Mouse (Mus musculus) T-helper 2 cell (primary cell): ENCODE measurements around the gene Trap1.
"Not testable (repeated sequence)": the region's sequence is repeated elsewhere in the genome, so short reads cannot be mapped to it uniquely, and the experiment has no call there.

Experiments used
- in situ Hi-C: fragments of 300-600 bp; cut with MboI, MseI; formaldehyde crosslinking; loops from one replicate; pipeline ENCODE4 v1.15.1; 2025; ENCODE audit warnings: high pct_unique_total_duplicates

The Trap1 gene

DNA sequence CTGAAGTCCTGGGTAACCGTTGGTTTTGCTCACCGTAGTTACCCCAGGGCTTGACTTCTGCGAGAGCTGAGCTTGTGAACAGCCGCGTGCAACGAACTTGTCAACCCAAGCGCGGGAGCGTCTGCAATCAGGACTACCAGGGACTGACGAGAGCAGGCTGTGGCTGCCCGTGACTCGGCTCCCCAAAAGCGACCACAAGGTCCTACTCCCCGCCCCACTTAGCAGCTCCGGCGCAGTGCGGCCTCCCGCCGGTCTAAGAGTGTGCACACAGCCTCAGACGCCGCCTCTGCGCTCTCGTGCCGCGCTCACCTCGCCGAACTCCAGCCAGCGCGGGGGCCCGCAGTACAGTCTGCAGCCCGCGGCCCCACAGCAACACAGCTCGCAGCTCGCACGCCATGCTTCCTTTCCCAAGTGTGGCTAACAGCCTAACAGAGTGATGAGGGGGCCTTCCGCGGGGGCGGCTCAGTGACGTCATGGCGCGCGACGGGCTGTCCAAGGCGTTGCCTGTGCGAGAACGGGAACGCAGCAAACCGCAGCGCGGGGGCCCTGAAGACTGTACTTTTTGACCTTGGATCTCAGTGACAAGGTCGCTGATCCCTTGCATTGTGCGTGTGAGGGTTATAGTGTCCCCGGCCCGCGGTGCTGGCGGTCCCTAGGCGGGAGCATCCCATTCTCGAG lies at the start of gene Trap1:
Trap1 (minus strand) TSS at position 444 of the 678 bp plus-strand sequence.
- in situ Hi-C loops = no loop called here

DNA sequence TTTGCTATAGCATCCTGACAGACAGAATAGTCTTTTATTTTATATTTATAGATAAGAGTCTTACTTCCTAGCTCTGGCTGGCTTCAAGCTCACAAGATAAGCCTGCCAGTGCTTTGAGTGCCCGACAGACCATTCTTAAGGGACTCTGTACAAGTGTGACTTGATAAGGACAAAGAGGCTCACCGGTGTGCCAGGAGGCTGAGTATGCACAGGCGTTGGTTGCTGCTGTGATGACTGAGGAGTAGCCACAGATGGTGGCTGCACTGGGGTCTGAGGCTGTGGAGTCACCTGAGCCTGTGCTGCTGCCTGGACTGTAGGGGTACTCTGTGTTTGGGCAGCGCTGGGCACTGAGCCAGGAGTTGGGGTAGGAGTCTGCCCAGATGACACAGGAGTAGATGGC lies 39.4 kb upstream of the Trap1 start:
- in situ Hi-C loops = loop anchor here (25.0 kb wide), 1 partner anchor 820 kb away; the partner anchor contains the start of gene Nudt16l1

DNA sequence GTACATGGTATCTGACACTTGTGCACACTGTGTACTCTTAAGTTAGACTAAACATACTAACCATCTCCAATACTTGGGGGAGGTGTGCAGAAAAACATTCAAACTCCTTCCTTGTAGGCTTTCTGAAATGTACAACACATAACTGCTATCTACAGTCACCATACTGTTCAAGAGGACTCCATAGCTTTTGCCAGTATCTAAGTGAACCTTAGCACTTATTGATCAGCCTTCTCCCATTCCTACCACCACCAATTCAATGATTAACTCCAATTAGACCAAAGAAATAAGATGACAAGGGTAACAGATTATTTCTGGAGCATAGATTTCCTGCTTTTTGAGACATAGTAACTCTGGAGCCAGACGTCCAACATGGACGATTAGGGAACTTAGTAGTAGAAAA lies 22.7 kb upstream of the Trap1 start:
- in situ Hi-C loops = loop anchor here (25.0 kb wide), 1 partner anchor 837 kb away; the partner anchor contains the start of gene Nudt16l1

DNA sequence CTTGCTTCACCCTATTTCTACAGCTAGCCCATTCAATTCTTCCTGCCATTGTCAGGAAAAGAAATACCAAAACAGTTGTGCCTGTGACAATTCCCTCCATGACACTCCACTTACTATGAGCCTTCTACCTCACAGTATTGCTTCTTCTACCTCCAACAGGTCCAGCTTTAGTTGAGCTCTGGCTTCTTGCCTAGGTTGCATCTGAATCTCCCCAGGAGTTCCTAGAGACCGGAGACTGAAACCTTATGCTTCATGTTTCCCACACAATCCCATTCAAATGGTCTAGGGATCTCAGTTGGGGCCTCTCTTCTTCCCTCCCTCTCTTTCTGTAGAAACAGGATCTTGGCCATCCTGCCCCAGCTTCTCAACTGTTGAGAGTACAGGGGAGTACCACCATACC lies 19.9 kb upstream of the Trap1 start:
- in situ Hi-C loops = no loop called here

DNA sequence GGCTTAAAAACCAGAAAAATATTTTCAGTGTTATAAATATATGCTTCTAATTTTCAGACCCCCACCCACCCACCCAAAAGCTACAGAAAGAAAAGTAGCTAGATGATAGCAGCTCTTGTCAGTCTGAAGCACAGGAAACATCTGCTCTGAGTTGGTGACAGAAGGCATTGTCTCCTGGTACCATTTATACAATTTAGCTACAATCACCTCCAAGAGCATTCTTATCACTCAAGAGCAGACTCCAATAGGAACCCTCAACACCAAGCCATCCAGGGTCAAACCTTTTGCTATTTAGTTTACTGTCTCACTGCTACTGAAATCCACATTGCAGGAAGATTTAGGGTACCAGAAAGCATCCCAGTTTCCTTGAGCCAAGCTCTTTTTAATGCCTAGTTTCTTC lies 19.3 kb upstream of the Trap1 start:
- in situ Hi-C loops = no loop called here

DNA sequence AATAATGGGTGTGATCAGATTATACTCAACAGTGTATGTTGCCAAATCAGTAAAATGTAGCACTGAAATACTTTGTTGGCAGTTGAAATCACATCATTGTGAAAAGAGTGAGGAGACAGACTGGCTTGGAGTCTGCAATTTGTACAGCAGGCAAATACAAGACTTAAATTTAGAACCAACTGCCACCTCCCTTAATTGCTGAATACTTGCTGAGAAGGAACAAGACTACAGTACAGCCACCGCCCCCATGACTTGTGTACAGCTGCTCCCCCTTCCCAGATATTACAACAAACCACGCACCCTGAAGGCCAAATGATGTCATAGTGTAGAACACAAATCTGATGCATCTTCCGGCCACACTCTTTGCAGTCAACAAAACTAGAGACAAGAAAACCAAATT lies 18.5 kb upstream of the Trap1 start:
- in situ Hi-C loops = no loop called here

DNA sequence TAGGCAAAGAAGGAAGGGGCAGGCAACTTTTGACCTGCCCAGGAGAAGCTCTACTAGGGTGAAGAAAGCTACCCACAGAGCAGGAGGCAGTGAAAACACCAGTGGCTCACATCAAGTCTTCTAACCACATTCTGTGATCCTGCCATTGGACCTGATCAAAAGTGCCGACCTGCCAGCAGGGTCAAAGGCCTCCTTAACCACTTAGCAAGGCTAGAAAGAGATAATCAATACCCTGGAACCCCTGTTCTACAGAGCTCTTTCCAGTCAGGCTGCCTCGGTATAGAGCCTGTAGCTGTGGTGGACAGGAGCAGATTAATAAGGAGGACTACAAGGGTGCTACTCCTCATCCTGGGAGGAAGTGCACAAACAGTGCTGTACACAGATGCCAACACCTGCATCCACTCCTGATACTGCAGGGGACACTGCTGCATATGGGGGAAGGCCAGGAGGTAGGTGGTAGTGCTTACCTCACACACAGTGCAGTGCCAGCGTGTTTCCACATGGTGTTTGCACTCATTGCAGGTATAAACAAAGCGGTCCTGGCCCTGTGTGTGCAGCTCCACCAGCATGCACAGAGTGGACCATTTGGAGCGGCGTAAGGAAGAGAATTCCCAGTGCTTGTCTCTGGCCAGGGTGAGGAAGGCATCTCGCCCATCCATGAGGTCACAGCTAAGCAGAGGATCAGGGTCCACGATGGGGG lies 9.7 kb upstream of the Trap1 start:
- in situ Hi-C loops = no loop called here

DNA sequence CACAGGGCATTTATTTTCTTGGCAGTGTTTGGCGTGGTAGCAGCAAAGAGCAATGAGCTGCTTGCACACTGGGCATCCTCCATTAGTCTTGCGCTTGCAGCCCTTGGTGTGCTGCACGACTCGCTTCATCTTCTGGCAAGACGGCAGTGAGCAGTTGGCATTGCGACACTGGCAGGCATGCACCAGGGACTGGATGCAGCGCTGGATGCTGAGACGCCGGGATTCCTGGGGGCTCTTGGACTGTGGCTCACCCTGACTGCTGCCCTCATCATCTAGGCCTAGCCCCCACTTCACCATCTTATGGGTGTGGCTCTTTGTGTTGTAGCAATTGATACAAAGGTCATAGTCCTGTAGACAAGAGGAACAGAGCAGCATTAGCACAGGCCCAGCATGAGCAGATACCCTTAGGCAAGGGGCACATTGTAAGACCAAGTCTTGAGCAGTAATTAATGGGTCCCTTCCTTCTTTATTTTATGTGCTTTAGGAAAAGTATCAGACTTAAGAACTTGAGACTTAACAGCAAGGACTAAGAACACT lies 8.3 kb upstream of the Trap1 start:
- in situ Hi-C loops = no loop called here

DNA sequence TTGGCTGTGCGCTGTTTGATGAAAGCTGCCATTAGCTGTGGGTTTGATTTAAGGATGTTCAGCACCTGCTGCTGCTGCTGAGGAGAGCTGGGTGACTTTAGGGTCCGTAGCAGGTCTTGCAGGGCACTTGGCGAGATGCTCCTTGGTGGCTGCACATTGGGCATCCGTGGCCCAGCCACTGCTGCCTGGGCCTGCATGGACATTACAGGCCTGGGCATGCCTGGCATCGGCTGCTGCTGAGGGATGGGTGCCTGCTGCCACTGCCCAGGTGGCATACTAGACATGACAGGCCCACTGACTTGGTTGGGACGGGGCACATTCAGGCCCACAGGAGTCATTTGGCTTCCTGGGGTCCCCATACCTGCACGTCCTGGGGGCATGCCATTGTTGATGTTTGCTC lies 7.4 kb upstream of the Trap1 start:
- in situ Hi-C loops = no loop called here

DNA sequence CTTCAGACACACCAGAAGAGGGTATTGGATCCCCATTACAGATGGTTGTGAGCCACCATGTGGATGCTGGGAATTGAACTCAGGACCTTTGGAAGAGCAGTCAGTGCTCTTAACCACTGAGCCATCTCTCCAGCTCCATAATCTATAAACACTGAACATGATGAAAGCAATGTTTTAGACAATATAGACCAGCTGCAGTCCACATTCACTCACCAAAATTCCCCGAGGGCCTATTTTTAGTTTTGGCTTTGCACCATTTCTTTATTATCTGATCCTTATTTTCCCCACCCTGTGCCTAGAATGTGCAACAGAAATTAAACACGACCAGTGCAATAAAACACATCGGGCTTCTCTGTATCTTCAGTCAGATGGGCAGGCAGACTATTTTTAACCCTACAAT lies 2.8 kb upstream of the Trap1 start:
- in situ Hi-C loops = not testable (repeated sequence)

DNA sequence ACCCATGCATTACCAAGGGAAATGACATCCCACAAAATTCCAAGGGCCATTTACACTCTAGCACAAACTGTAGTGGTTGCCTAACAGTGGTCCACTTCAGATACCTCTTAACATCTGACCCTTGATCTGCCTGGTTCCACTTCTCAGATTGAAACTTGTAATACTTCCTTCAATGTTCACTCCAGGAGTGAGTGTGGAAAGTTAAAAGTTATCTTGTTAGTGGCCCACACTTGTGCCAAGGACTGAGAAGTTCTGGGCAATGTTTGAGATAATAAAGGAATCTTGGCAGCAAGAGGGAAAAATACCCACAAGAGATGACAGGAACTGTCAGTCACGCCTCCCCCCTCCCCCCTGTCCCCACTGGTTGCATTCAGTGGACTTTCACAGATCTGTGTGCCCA lies 2.0 kb upstream of the Trap1 start:
- in situ Hi-C loops = no loop called here

DNA sequence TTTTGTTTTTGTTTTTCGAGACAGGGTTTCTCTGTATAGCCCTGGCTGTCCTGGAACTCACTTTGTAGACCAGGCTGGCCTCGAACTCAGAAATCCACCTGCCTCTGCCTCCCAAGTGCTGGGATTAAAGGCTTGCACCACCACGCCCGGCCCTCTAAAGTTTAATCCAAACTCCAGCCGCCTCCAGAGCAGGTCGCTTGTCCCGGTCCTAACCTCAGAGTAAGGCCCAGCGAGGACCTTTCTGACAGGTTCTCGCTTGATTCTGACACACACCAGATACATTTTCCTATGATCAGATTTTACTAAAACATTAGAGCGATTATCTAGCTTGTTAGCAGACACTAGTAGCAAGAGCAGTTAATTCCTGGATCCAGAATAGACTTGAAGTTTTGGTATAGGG lies 675 bp upstream of the Trap1 start:
- in situ Hi-C loops = not testable (repeated sequence)

DNA sequence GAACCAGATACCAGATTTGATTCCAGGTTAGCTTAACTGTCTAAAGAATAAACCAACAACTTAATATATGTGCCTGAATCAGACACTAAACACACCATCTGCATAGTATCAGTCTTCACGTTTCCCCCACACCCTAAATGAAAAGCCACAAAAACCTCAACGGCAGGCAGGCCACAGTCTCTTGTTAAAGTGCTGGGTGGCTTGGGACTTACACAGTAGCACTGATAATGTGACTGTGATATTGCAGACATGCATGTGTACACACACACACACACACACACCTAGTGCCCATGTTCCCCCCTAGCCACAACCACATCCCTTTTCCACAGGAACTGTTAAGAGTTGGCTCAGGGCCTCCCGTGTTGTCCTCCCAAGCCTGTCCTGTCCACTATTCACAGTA lies 2.8 kb downstream of the Trap1 start:
- in situ Hi-C loops = no loop called here

DNA sequence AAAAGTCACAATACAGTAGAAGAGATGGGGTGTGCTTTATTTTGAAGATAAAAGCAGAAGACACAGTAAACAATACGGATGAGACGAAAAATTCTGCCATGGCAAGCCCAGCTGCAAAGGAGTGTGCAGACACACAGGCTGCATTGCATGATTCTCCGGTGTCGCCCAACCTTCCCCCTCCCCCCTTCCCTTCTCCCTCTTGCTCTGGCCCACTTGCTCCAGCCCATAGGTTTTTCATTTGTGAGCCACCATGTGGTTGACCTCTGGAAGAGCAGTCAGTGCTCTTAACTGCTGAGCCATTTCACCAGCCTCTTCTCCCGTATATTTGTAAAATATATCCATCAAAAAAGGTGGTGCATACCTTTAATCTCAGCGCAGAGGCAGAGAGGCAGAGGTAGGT lies 3.3 kb downstream of the Trap1 start:
- in situ Hi-C loops = no loop called here

DNA sequence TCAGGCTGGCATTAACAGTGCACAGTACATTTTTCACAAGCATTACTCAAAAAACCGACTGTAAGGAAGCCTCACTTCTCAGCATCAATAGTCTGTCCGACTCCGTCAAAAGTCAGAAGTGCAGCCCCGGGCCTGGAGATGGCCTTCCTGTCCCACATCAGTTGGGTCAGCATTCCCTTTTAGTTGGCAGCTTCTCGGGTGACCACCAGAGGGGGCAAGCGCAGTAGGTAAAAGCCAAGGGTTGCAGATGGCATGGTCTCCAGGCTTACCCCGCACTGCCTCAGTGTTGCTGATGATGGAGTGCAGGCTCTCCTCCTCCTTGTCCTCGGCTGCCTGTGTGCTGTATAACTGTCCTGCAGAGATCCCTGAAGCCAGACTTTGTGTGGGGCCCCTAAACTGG lies 9.0 kb downstream of the Trap1 start:
- in situ Hi-C loops = loop anchor here (5.0 kb wide), 1 partner anchor 219 kb away; no protein-coding TSS in a partner anchor

DNA sequence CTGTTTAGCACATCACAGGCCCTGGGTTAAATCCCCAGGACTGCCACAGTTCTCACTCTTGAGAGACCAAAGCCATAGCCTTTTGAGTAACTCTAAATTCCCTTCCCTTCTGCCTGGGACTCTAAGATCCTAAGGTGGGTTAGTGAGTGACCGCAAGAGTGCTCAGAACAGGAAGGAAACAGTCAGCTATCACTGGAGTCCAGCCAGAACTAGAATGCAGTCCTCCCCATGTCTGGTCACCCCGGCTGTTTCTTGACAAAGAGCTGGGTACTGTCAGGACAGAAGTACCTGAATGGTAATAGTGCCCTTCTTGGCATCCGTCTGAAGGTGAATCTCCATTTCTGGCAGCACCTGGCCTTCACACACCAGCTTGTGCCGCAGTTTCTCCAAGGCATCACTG lies 12.7 kb downstream of the Trap1 start:
- in situ Hi-C loops = loop anchor here (5.0 kb wide), 1 partner anchor 222 kb away; no protein-coding TSS in a partner anchor

DNA sequence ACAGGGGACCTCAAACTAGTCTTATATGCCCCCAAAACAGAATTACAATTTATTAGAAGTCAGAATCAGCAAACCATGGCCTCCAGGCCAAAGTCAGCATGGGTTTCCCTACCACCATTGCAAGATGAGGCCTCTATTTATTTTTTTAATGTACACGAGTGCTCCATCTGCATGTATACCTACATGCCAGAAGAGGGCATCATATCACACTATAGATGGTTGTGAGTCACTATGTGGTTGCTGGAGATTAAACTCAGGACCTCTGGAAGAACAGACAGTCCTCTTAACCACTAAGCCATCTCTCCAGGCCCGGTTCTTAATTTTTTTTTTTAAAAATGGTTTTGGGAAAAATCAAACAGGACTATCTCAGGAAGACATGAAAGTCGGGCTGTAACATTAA lies 23.8 kb downstream of the Trap1 start:
- in situ Hi-C loops = no loop called here

DNA sequence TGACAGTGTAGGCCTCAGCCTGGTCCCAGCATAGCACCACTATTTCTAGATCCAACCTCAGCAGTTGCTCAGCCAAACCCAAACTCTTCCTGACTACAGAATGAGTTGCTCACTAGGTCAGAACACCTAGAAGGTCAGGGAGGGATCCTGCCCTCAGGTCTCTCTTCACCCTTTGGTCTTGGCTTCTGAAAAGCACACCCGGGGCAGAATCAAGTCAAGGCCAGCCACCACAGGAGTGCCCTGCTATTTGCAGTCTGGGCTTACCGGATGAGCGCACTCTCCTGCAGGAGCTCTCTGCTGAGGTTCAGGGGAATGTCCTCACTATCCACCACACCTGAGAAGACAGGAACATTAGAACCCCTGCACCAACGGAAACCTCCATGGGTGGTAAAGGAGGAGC lies 25.0 kb downstream of the Trap1 start:
- in situ Hi-C loops = no loop called here

DNA sequence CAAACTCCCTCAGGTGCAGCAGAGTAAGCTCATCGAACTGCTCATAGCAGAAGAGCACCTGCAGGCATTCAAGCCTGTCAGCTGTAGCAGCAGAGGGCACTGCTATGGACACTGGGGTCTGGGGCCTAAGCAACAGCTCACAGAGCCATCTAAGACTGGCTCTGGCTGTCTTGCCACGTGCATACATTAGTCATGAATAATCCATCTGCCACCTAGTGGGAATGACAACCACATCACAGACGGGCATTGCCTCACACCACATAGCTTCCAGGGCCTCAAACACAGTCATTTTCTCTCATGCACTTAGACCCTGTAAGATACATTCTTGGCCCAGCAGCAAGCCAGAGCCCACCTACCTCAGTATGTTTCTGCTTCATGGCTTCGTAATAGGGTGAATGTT lies 32.1 kb downstream of the Trap1 start:
- in situ Hi-C loops = no loop called here

DNA sequence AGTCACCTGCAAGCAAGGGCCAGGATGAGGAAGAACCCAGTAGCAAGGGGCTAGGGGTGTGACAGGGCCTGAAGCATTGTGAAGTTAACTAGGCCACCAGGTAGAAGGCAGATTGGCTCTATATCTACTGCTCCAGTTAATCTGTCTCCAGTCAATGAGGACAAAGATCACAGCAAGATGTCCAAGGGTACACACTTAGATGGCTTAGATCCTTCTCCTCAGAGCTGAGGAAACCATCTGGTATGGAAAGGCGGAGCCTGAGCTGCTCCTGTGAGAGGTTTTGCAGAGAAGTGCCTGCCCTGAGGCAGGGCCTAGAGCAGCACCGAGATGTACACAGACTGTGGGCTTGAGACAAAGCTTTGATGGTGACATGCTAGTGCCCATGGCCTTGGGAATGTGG lies 33.5 kb downstream of the Trap1 start:
- in situ Hi-C loops = no loop called here

DNA sequence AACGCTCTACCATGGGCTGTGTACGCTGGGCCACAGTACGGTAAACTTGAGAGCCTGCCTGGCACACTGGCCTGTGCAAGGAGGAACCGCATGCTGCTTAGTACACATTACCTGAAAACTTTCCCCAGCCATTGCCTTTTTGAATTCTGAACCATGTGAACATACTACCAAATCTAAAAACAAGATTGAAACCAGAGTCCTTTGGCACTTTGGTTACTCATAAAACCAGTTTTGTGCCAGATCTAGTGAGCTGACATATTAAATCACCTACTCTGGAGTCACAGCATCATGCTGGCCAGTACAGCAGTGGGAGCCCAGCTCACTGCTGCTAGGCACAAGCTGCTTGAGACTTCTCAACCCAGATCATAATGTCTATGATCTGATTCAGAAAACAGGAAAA lies 36.0 kb downstream of the Trap1 start:
- in situ Hi-C loops = no loop called here

DNA sequence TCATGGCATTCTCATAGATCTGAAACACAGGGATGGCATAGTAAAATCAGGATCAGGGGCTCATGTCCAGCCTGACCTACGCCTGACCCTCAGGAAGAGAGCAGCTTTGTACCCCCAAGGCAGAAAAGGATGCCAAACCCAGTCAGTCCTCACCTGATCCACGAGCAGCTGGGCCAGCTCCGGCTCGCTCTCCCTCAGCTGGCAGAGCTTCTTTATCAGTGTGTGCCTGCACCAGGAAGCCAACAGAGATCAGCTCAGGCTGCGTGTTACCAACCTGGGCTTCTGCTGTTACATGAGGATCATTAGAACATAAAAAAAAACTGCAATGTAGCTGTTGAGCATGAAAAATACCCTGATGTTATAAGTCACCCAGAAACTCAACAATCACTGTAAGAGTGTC lies 37.4 kb downstream of the Trap1 start:
- in situ Hi-C loops = no loop called here

DNA sequence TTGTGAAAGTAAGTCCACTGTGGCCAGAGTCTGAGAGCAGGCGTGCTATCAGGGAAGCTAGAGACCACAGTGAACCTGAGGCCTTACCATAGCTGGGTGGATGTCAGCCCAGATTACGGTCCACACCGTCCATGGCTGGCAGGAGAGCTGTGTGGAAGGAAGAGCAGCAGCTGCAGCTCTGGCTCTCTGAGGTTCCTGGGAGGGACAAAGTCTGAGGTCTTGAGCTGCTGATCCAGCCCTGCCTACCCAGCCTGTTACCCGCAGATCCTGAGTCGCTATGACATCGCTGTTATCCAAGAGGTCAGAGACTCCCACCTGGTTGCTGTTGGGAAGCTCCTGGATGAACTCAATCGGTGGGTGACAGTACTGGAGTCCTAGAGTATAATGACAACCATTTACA lies 39.9 kb downstream of the Trap1 start:
- in situ Hi-C loops = no loop called here
